Mouse (Mus musculus) spleen, adult 2 months (tissue): ENCODE results near the gene Arhgdib.

ENCODE experiments used
- CTCF ChIP-seq: fragments of 200-500 bp; IDR thresholded peaks from 2 replicates; pipeline ENCODE4 v1.5.1; 2011; ENCODE audit warnings: mild to moderate bottlenecking, inconsistent platforms; ENCODE audit not compliant: insufficient read depth, insufficient read length, insufficient replicate concordance; ENCODE audit errors: extremely low read depth
- POLR2A ChIP-seq: fragments of 200-500 bp; IDR thresholded peaks from 2 replicates; pipeline ENCODE4 v1.6.1; 2011; ENCODE audit warnings: low read depth, low read length, inconsistent platforms

GRCm38 (mm10) chr6:136927626-136928025, 14.1 kb downstream of the Arhgdib start:
- TF ChIP-seq CTCF (no peak), POLR2A (no peak)
